Mouse (Mus musculus) mature B cell (primary cell): ENCODE data around the gene St3gal2.
"Not testable (repeated sequence)": the region's sequence is repeated elsewhere in the genome, so short reads cannot be mapped to it uniquely, and the experiment has no call there.

ENCODE experiments used
- in situ Hi-C: fragments of 300-500 bp; cut with MboI; formaldehyde crosslinking; loops from 2 replicates; pipeline ENCODE4 v1.14.3; 2019

St3gal2 gene

GRCm38 (mm10) chr8:110996641-110997430 lies 77.1 kb downstream of the St3gal2 start:
- in situ Hi-C loops, result no loop called here

GRCm38 (mm10) chr8:110997547-110998531 lies 78.1 kb downstream of the St3gal2 start, which contains the start of gene Ddx19a:
Gene Ddx19a (minus strand): TSS chr8:110997800.
- in situ Hi-C loops, result no loop called here

GRCm38 (mm10) chr8:111010230-111010991 lies 90.7 kb downstream of the St3gal2 start:
- in situ Hi-C loops, result not testable (repeated sequence)
